Mouse (Mus musculus): ENCODE data around the gene Fam170b.

DNA sequence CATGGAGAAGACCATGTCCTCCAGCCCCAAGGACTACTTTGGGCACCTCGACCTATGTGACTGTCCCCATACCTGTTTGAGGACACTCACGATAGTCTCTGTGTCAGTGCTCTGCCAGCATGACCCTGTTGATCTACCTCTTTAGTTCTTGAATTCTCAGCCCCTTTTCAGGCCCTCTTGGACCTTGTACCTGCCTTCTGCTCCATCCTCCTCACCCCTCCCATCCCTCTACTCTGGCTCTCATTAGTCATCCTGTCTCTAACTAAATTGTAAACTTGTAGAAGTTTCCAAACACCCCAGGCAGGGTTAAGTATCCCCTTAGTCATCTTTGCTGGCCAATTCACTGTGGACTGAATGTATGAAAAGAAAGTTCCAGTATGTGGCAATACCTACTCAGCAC is 36.0 kb upstream of the Fam170b start:
- no peak for TF ChIP-seq CTCF (IDR thresholded peaks at IDR 0.05; ENCODE audit: low read depth)
- TF ChIP-seq EP300 (IDR thresholded peaks at IDR 0.05; ENCODE audit: low read depth) = no peak

Data from liver, embryonic 14.5 days (tissue).